Mouse (Mus musculus): ENCODE results near the gene Gm11007. TPM values are rescaled to one million over a fixed set of nuclear protein-coding genes. Genes with fewer than 3 reads are reported as not detected.
"Not testable (repeated sequence)": the region's sequence is repeated elsewhere in the genome, so short reads cannot be mapped to it uniquely, and the experiment has no call there.

Gm11007 gene
- total RNA-seq (2021) = not detected
- long read RNA-seq, experiment 1, partial matches to known transcripts = 0 of 6 reads
- long read RNA-seq, experiment 1, other reads (novel, unspliced or antisense) = 6 of 6 reads
- long read RNA-seq, experiment 2, partial matches to known transcripts = 0 of 11 reads
- long read RNA-seq, experiment 2, other reads (novel, unspliced or antisense) = 11 of 11 reads

DNA sequence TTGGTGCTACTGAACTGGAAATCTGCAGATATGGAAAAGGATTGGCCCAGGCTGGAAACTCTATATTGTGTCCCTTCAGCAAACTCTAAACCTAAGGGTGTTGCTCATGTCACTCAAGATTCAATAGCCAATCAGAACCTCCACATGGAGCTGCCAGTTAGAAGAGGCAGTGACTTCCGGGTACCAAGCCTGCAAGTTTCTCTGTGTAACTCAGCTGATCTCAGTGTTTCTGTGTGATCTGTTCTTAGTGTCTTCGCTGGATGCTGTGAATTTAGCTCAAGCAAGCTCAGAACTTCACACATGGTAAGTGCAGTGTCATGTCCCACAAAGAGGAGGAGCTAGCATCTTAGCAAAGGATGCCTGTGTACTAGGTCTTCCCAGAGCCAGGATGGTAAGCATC lies at the start of gene Gm11007:
Gm11007 (plus strand) TSS at position 301 of the 400 bp plus-strand sequence.
- H3K4me3 ChIP-seq; DNase-seq (ENCODE audit: extremely low spot score in 1 of 2, low spot score in 2 of 2); intact Hi-C loops (cut with DNase I); H3K27ac ChIP-seq: not testable (repeated sequence)

Other genes with a start within 250 kb of the Gm11007 start
- gene Gm4724, start 208.2 kb upstream of the Gm11007 start, total RNA-seq (2021) = 10 to 100 TPM in 1 of 2 experiments, 1 to 10 TPM in 1; 7.6 to 17.0 TPM
- gene Zfp965, start 174.0 kb upstream of the Gm11007 start, total RNA-seq (2021) = 1 to 10 TPM; 3.8 to 4.4 TPM
- not detected for gene Zfp969, start 59.7 kb downstream of the Gm11007 start, total RNA-seq (2021)
- not detected for gene Gm2007, start 97.6 kb downstream of the Gm11007 start, total RNA-seq (2021)
- 1 to 10 TPM in 1 of 2 experiments, not detected in 1; 2.9 TPM for gene Gm14288, start 157.1 kb downstream of the Gm11007 start, total RNA-seq (2021)
- 10 to 100 TPM; 48.2 to 54.7 TPM for gene Gm6710, start 225.2 kb downstream of the Gm11007 start, total RNA-seq (2021)